Mouse (Mus musculus) limb, embryonic 12.5 days (tissue): ENCODE measurements around the gene Dock1. TPM values are rescaled to one million over a fixed set of nuclear protein-coding genes. Genes with fewer than 3 reads are reported as not detected.

Experiments used
- ATAC-seq: fragments of 200-750 bp; cut with Nextera tagmentation; 2 replicates; pipeline ENCODE4 v1.8.0; 2017; ENCODE audit warnings: low read depth, moderate TSS enrichment; ENCODE audit not compliant: insufficient number of reproducible peaks, insufficient read depth, low FRiP score, low TSS enrichment
- H3K27ac ChIP-seq: fragments of 300-500 bp; sonication (generic); 2 replicates; pipeline ENCODE4 v1.5.1; 2016; ENCODE audit warnings: mild to moderate bottlenecking, moderate library complexity
- H3K27me3 ChIP-seq: fragments of 300-500 bp; sonication (generic); 2 replicates; pipeline ENCODE4 v1.6.1; 2016; ENCODE audit warnings: mild to moderate bottlenecking, moderate library complexity
- H3K36me3 ChIP-seq: fragments of 300-500 bp; sonication (generic); 2 replicates; pipeline ENCODE4 v1.6.1; 2016; ENCODE audit warnings: mild to moderate bottlenecking, moderate library complexity
- H3K4me1 ChIP-seq: fragments of 300-500 bp; sonication (generic); replicated peaks from 2 replicates; pipeline ENCODE4 v1.6.1; 2016
- H3K4me2 ChIP-seq: fragments of 300-500 bp; sonication (generic); 2 replicates; pipeline ENCODE4 v1.6.1; 2016; ENCODE audit warnings: mild to moderate bottlenecking, moderate library complexity
- H3K4me3 ChIP-seq: fragments of 300-500 bp; sonication (generic); replicated peaks from 2 replicates; pipeline ENCODE4 v1.5.1; 2016; ENCODE audit warnings: mild to moderate bottlenecking
- H3K9ac ChIP-seq: fragments of 300-500 bp; sonication (generic); replicated peaks from 2 replicates; pipeline ENCODE4 v1.6.1; 2016; ENCODE audit warnings: mild to moderate bottlenecking, moderate library complexity
- H3K9me3 ChIP-seq: fragments of 300-500 bp; sonication (generic); 2 replicates; pipeline ENCODE4 v1.6.1; 2016; ENCODE audit warnings: mild to moderate bottlenecking, moderate library complexity
- WGBS: fragments of 180-500 bp; shearing (Covaris S2); methylation state at CpG from one replicate; pipeline ENCODE4 v1.1.7; 2016; 5-methylcytosine and 5-hydroxymethylcytosine counted together
- polyA plus RNA-seq: library from polyadenylated mRNA; unstranded; fragments of >200 nt; fragmentation: Nextera tagmentation; extraction: Ambion mirVana; gene quantifications from 2 replicates; pipeline ENCODE4 v1.2.1, GENCODE M21; 2016

The Dock1 gene
- polyA plus RNA-seq, 1 experiment from 2014 or later, result 47.9 TPM

- H3K27ac ChIP-seq, result no peak overlapping the region
- H3K9ac ChIP-seq, result no peak overlapping the region
- WGBS, result 95% methylated on average over 4 of the region's 4 CpGs
- H3K4me3 ChIP-seq, result no peak overlapping the region
- H3K4me1 ChIP-seq, result no peaks in the 10 kb centered on the region
- ATAC-seq, result no peak
- H3K36me3 ChIP-seq, result peaks cover 15% of the 10 kb centered on the region; the same call in 1 of the 2 replicates
- H3K27me3 ChIP-seq, result no peaks in the 10 kb centered on the region
- no peaks in the 10 kb centered on the region for H3K9me3 ChIP-seq
- no peak overlapping the region for H3K4me2 ChIP-seq
Measured at GRCm38 (mm10) chr7:134842751-134843150, 172.3 kb downstream of the Dock1 start.

GRCm38 (mm10) chr7:134862000-134862399 lies 191.5 kb downstream of the Dock1 start:
- no peak overlapping the region for H3K4me3 ChIP-seq
- H3K9ac ChIP-seq, result no peak overlapping the region
- H3K9me3 ChIP-seq, result no peaks in the 10 kb centered on the region
- H3K4me1 ChIP-seq, result no peaks in the 10 kb centered on the region
- no peak for ATAC-seq
- no peaks in the 10 kb centered on the region for H3K27me3 ChIP-seq
- H3K36me3 ChIP-seq, result peaks cover 18% of the 10 kb centered on the region
- H3K4me2 ChIP-seq, result no peak overlapping the region
- no peak overlapping the region for H3K27ac ChIP-seq
- WGBS, result 79% methylated on average over 6 of the region's 6 CpGs

GRCm38 (mm10) chr7:134864175-134864574 lies 193.7 kb downstream of the Dock1 start:
- no peak overlapping the region for H3K4me3 ChIP-seq
- no peaks in the 10 kb centered on the region for H3K4me1 ChIP-seq
- H3K27me3 ChIP-seq, result no peaks in the 10 kb centered on the region
- H3K4me2 ChIP-seq, result no peak overlapping the region
- WGBS, result 80% methylated on average over 2 of the region's 2 CpGs
- H3K9me3 ChIP-seq, result no peaks in the 10 kb centered on the region
- H3K27ac ChIP-seq, result no peak overlapping the region
- ATAC-seq, result no peak
- H3K36me3 ChIP-seq, result peaks cover 19% of the 10 kb centered on the region
- H3K9ac ChIP-seq, result no peak overlapping the region

- Histone ChIP-seq H3K4me1 (no peaks in the 10 kb centered on the region), H3K27ac (no peak overlapping the region), H3K4me3 (no peak overlapping the region), H3K9ac (no peak overlapping the region), H3K36me3 (peaks cover 37% of the 10 kb centered on the region), H3K4me2 (no peak overlapping the region), H3K9me3 (no peaks in the 10 kb centered on the region), H3K27me3 (no peaks in the 10 kb centered on the region)
- 82% methylated on average over 3 of the region's 3 CpGs for WGBS
- no peak for ATAC-seq
Measured at GRCm38 (mm10) chr7:134872511-134872910, 202.1 kb downstream of the Dock1 start.

GRCm38 (mm10) chr7:134872981-134873380 lies 202.5 kb downstream of the Dock1 start:
- H3K27me3 ChIP-seq, result no peaks in the 10 kb centered on the region
- no peaks in the 10 kb centered on the region for H3K4me1 ChIP-seq
- no peak overlapping the region for H3K27ac ChIP-seq
- no peak for ATAC-seq
- H3K9ac ChIP-seq, result no peak overlapping the region
- no peak overlapping the region for H3K4me2 ChIP-seq
- peaks cover 41% of the 10 kb centered on the region for H3K36me3 ChIP-seq
- WGBS, result 86% methylated on average over 7 of the region's 7 CpGs
- no peaks in the 10 kb centered on the region for H3K9me3 ChIP-seq
- H3K4me3 ChIP-seq, result no peak overlapping the region

GRCm38 (mm10) chr7:134878985-134879384 lies 208.5 kb downstream of the Dock1 start:
- Histone ChIP-seq H3K9ac (no peak overlapping the region), H3K36me3 (peaks cover 41% of the 10 kb centered on the region), H3K4me1 (no peaks in the 10 kb centered on the region), H3K9me3 (no peaks in the 10 kb centered on the region), H3K27ac (no peak overlapping the region), H3K4me2 (no peak overlapping the region), H3K27me3 (no peaks in the 10 kb centered on the region), H3K4me3 (no peak overlapping the region)
- WGBS, result 86% methylated on average over 6 of the region's 6 CpGs
- no peak for ATAC-seq

GRCm38 (mm10) chr7:134880431-134880830 lies 210.0 kb downstream of the Dock1 start:
- no peak overlapping the region for H3K9ac ChIP-seq
- no peak overlapping the region for H3K4me2 ChIP-seq
- H3K4me1 ChIP-seq, result no peaks in the 10 kb centered on the region
- no peaks in the 10 kb centered on the region for H3K27me3 ChIP-seq
- H3K9me3 ChIP-seq, result no peaks in the 10 kb centered on the region
- no peak overlapping the region for H3K4me3 ChIP-seq
- 82% methylated on average over 6 of the region's 6 CpGs for WGBS
- ATAC-seq, result no peak
- no peak overlapping the region for H3K27ac ChIP-seq
- peaks cover 27% of the 10 kb centered on the region for H3K36me3 ChIP-seq

GRCm38 (mm10) chr7:134883516-134883915 lies 213.1 kb downstream of the Dock1 start:
- Histone ChIP-seq H3K9me3 (no peaks in the 10 kb centered on the region), H3K4me1 (no peaks in the 10 kb centered on the region), H3K27me3 (no peaks in the 10 kb centered on the region), H3K4me3 (no peak overlapping the region), H3K36me3 (peaks cover 4% of the 10 kb centered on the region; the same call in 1 of the 2 replicates), H3K27ac (no peak overlapping the region), H3K4me2 (no peak overlapping the region), H3K9ac (no peak overlapping the region)
- WGBS, result 73% methylated on average over 6 of the region's 6 CpGs
- ATAC-seq, result no peak

GRCm38 (mm10) chr7:134892449-134892871 lies 222.0 kb downstream of the Dock1 start:
- Histone ChIP-seq H3K27ac (no peak overlapping the region), H3K36me3 (peaks cover 15% of the 10 kb centered on the region; the same call in 1 of the 2 replicates)
- ATAC-seq, result no peak

GRCm38 (mm10) chr7:134892972-134893371 lies 222.5 kb downstream of the Dock1 start:
- H3K4me1 ChIP-seq, result no peaks in the 10 kb centered on the region
- H3K36me3 ChIP-seq, result peaks cover 15% of the 10 kb centered on the region; the same call in 1 of the 2 replicates
- no peaks in the 10 kb centered on the region for H3K27me3 ChIP-seq
- no peak overlapping the region for H3K9ac ChIP-seq
- H3K4me2 ChIP-seq, result no peak overlapping the region
- 94% methylated on average over 4 of the region's 4 CpGs for WGBS
- no peak for ATAC-seq
- no peak overlapping the region for H3K27ac ChIP-seq
- no peaks in the 10 kb centered on the region for H3K9me3 ChIP-seq
- no peak overlapping the region for H3K4me3 ChIP-seq

More at GRCm38 (mm10) chr7:134892449-134892871, 222.0 kb downstream of the Dock1 start:
- H3K27me3 ChIP-seq, result no peaks in the 10 kb centered on the region
- H3K4me3 ChIP-seq, result no peak overlapping the region
- H3K9ac ChIP-seq, result no peak overlapping the region
- WGBS, result 94% methylated on average over 13 of the region's 13 CpGs
- H3K4me2 ChIP-seq, result no peak overlapping the region
- H3K4me1 ChIP-seq, result no peaks in the 10 kb centered on the region
- no peaks in the 10 kb centered on the region for H3K9me3 ChIP-seq

- no peak for ATAC-seq
- Histone ChIP-seq H3K27ac (no peak overlapping the region), H3K9me3 (no peaks in the 10 kb centered on the region), H3K4me1 (no peaks in the 10 kb centered on the region), H3K36me3 (peaks cover 13% of the 10 kb centered on the region; the same call in 1 of the 2 replicates), H3K4me2 (no peak overlapping the region), H3K27me3 (no peaks in the 10 kb centered on the region), H3K9ac (no peak overlapping the region), H3K4me3 (no peak overlapping the region)
- WGBS, result 78% methylated on average over 2 of the region's 2 CpGs
Measured at GRCm38 (mm10) chr7:134894604-134895003, 224.2 kb downstream of the Dock1 start.

GRCm38 (mm10) chr7:134899462-134899861 lies 229.0 kb downstream of the Dock1 start:
- Histone ChIP-seq H3K9ac (no peak overlapping the region), H3K4me1 (no peaks in the 10 kb centered on the region), H3K27me3 (no peaks in the 10 kb centered on the region), H3K9me3 (no peaks in the 10 kb centered on the region), H3K36me3 (peaks cover 10% of the 10 kb centered on the region; the same call in 1 of the 2 replicates), H3K27ac (no peak overlapping the region), H3K4me2 (no peak overlapping the region), H3K4me3 (no peak overlapping the region)
- ATAC-seq, result no peak
- WGBS, result 70% methylated on average over 2 of the region's 2 CpGs
